Mouse (Mus musculus): Measurements from ENCODE around the gene Gimap7. TPM values are rescaled to one million over a fixed set of nuclear protein-coding genes. Genes with fewer than 3 reads are reported as not detected.

Gimap7 gene
- polyA plus RNA-seq (2015; fragmentation: Nextera tagmentation; extraction: Ambion mirVana), result not detected in 2 replicates

DNA sequence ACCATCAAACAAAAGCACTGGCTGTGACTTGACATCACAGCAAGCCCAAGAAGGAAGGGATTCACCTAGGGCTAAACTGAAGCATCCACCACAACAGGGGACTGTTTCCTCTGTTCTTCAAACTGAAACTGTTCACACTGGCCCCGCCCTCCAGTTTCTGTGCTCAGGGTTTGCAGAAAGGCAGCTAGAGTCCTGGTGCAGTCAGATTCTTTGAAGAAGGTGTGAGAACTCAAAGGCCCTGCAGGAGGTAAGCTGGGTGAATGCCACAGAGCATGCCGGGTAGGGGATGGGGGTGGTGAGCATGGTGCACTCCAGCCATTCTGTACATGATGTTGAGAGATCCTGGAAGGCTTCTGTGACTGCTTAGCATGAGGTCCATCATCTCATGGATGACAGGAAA lies at the start of gene Gimap7, which contains the start of gene Gm28053:
Gene Gimap7, plus strand, starts transcription at position 167 of the 400 bp plus-strand sequence.
Gene Gm28053, plus strand, starts transcription at position 153 of the 400 bp plus-strand sequence.

DNA sequence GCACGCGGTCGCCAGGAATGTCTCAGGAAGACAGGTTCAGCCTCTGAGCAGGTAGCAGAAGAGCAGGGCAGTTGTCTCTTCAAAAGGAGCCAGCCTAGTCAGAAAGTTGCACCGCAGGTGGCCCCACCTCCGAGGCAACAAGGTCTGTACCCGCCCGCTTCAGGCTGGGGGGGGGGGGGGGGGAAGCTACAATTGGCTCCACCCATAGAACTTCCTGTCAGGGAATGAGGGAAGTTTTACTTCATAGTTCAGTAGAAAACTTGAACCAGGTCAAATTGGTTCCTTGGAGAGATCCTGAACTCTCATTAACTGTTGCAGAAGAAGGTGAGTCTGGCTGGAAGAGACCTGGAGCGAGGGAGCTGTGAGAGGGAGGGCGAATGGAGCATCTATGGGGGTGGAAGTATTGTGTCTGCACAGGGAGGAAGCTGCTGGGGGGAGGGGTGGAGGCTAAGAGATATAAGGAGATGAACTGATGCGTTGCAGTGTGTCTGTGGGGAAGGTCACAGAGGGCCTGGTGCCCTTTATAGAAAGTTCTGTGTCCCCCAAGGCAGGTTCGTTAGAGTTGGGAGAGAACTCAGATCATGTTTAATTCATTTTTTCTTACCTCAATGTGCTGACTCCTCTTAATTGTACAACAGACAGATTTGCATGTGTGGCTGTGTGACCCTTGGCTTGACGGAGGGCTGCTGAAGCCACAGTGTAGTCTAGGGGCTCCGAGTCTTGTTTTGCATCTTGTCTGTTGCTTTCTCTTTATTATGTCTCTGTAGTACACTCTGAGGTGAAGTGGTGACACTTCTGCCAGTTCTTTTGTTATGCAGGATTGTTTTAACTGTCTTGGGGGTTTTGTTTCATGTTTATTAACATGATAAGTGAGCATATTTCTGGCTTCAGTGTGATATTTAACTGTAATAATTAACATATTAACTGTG lies 42.2 kb upstream of the Gimap7 start, which contains the start of gene Gimap9:
Gene Gimap9, plus strand, starts transcription at position 199 of the 929 bp plus-strand sequence.

DNA sequence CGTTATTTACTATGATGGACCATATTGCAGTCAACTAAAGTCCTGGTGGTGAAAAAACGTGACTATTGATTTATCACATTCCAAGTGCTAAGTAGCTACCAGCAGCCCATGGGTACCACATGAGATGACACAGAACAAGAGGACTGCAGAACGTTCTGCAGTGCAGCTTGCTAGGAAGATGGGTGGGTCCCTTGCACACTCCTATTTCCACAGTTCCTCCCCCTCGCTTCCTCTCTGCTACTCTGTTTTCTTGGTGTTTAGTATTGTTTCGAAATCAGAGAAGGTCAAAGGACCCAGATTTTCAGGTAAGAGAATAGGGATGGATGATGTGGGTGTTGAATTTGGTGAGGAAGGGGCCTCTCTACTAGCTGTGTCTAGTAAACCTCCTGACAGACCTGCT lies 34.1 kb upstream of the Gimap7 start, which contains the start of gene Gimap4:
Gene Gimap4, plus strand, starts transcription at position 231 of the 400 bp plus-strand sequence.

DNA sequence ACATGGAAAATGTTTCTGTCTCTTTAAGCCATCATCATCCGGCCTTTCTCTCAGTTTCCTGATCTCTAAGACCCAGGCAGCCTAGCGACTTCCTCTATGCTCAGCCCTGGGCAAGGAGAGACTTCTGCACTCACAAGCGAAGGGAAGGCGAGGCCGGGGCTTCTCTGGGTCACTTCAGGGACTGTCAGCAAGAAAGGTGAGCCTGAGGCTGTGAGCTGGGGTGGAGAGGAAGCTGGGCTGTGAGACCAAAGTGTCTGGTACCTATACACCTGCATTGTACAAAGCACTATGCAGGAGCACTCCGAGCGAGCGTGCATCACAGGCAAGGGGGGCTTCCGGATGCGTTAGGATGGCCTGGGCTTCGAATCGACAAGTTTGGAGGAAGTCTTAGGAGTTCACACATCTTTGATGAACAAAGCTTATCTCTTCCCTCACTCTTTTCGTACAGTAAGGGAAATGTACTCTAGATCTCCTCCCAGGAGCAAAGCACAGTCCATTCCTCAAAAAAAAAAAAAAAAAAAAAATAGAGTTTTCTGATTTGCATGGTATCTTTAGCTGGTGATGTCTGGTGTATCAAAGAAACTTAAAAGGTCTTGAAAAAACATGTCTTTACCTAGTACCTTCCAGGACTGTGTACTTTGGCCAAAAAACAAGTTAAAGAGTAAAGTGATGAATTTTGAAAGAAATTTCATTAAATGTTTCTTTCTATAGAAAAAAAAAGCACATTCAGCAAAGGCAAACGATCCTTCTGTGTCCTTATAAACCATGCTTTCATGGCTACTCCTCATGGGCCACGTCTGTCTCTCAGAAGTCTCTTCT lies 20.7 kb downstream of the Gimap7 start, which contains the start of gene Gimap1:
Gene Gimap1, plus strand, starts transcription at position 94 of the 819 bp plus-strand sequence.

DNA sequence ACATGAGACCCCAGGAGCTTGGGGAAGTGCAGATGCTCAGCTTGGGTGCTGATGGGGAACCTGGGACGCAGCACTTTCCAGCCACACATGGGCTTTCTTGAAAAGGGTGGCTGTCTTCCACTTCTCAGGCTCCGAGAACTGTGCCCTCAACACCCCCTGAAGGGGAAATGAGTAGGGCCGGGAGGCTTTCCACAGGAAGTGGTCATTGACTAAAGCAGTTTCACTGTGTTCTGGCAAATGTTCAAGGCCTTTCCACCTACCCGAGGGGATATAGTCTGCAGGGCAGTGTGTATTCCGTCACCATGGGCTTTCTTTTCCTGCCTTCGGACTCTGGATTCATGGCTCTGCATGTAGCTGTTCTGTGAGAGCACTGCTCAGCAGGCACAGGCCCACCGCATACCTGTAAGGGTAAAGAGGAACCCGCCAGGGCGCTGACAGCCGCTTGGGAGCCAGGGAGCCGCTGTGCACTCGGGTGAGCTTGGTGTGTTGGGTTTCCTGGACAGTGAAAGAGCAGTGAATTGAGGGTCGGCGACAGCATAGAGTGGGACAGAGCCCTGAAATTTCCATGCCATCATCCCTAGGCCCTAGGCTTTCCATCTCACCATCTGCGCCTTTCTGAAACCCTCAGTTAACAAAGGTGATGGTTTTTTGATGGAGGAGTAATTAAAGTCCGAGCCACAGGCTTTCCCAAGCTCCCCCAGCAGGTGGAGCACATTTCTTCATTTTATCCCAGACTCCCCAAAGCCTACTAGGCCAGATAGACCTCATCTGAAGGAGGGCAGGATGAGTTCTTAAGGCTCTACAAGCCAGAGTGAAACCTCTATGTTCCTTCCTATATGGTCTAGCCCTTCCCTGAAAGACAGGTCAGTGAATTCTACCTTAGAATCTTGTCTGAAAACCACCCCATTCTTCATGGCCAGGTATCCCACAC lies 27.8 kb downstream of the Gimap7 start, which contains the start of gene Gimap5:
Gene Gimap5, plus strand, starts transcription at position 239 of the 931 bp plus-strand sequence.

DNA sequence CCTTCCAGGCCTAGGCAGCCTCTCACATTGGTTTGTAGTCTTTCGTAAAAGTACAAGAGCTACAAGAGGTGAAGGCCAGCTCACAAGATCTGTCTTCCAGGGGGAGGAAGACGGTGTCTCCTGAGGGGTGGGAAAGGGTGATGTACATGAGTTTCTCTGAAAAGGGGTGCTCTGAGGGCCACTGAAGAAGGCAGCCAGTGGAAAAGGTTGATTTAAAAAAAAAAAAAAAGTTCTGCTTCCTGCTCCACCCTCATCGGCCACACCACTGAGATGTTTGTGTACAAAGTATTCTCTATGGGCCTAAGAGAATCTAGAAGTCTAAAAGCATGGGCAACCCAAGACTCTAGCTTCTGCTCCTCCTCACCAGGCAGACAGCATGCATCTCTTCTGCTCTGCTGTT lies 52.3 kb downstream of the Gimap7 start, which contains the start of gene Gimap3:
Gene Gimap3, minus strand, starts transcription at position 156 of the 400 bp plus-strand sequence.

Other genes with a start within 250 kb of the Gimap7 start
- gene Atp6v0e2, start 181.0 kb upstream of the Gimap7 start, polyA plus RNA-seq (2015; fragmentation: Nextera tagmentation; extraction: Ambion mirVana), result 42.7 and 44.7 TPM in 2 replicates
- gene Lrrc61, start 163.8 kb upstream of the Gimap7 start, polyA plus RNA-seq (2015; fragmentation: Nextera tagmentation; extraction: Ambion mirVana), result 4.8 and 5.3 TPM in 2 replicates
- gene Rarres2, start 145.8 kb upstream of the Gimap7 start, polyA plus RNA-seq (2015; fragmentation: Nextera tagmentation; extraction: Ambion mirVana), result 956 and 1,075 TPM in 2 replicates
- not detected in 2 replicates for gene Gm45021, start 129.0 kb upstream of the Gimap7 start, polyA plus RNA-seq (2015; fragmentation: Nextera tagmentation; extraction: Ambion mirVana)
- 36.6 and 40.8 TPM in 2 replicates for gene Repin1, start 124.7 kb upstream of the Gimap7 start, polyA plus RNA-seq (2015; fragmentation: Nextera tagmentation; extraction: Ambion mirVana)
- 1.4 TPM in 1 of 2 replicates, not detected in the other for gene Gm44965, start 124.7 kb upstream of the Gimap7 start, polyA plus RNA-seq (2015; fragmentation: Nextera tagmentation; extraction: Ambion mirVana)
- 4.7 and 5.6 TPM in 2 replicates for gene Zfp775, start 116.6 kb upstream of the Gimap7 start, polyA plus RNA-seq (2015; fragmentation: Nextera tagmentation; extraction: Ambion mirVana)
- gene AI854703, start 91.9 kb upstream of the Gimap7 start, polyA plus RNA-seq (2015; fragmentation: Nextera tagmentation; extraction: Ambion mirVana), result 1.7 and 2.3 TPM in 2 replicates
- 0.48 and 0.73 TPM in 2 replicates for gene Gimap8, start 71.4 kb upstream of the Gimap7 start, polyA plus RNA-seq (2015; fragmentation: Nextera tagmentation; extraction: Ambion mirVana)
- gene Gimap9, start 42.5 kb upstream of the Gimap7 start, polyA plus RNA-seq (2015; fragmentation: Nextera tagmentation; extraction: Ambion mirVana), result 3.7 and 3.9 TPM in 2 replicates
- 5.5 and 5.9 TPM in 2 replicates for gene Gimap4, start 34.1 kb upstream of the Gimap7 start, polyA plus RNA-seq (2015; fragmentation: Nextera tagmentation; extraction: Ambion mirVana)
- 10.7 and 11.1 TPM in 2 replicates for gene Gimap6, start 10.4 kb upstream of the Gimap7 start, polyA plus RNA-seq (2015; fragmentation: Nextera tagmentation; extraction: Ambion mirVana)
- 0.47 and 0.62 TPM in 2 replicates for gene Gm28053, start within 50 bp of the Gimap7 start, polyA plus RNA-seq (2015; fragmentation: Nextera tagmentation; extraction: Ambion mirVana)
- gene Gimap1, start 20.4 kb downstream of the Gimap7 start, polyA plus RNA-seq (2015; fragmentation: Nextera tagmentation; extraction: Ambion mirVana), result 4.1 and 5.8 TPM in 2 replicates
- 3.7 and 5.1 TPM in 2 replicates for gene Gimap5, start 27.6 kb downstream of the Gimap7 start, polyA plus RNA-seq (2015; fragmentation: Nextera tagmentation; extraction: Ambion mirVana)
- 0.10 TPM in 1 of 2 replicates, not detected in the other for gene Gimap3, start 52.2 kb downstream of the Gimap7 start, polyA plus RNA-seq (2015; fragmentation: Nextera tagmentation; extraction: Ambion mirVana)
- gene Tmem176a, start 122.3 kb downstream of the Gimap7 start, polyA plus RNA-seq (2015; fragmentation: Nextera tagmentation; extraction: Ambion mirVana), result 108 and 134 TPM in 2 replicates
- gene Tmem176b, start 122.9 kb downstream of the Gimap7 start, polyA plus RNA-seq (2015; fragmentation: Nextera tagmentation; extraction: Ambion mirVana), result 257 and 312 TPM in 2 replicates
- gene Aoc1, start 154.3 kb downstream of the Gimap7 start, polyA plus RNA-seq (2015; fragmentation: Nextera tagmentation; extraction: Ambion mirVana), result 0.33 and 0.47 TPM in 2 replicates
- gene 1600015I10Rik, start 211.3 kb downstream of the Gimap7 start, polyA plus RNA-seq (2015; fragmentation: Nextera tagmentation; extraction: Ambion mirVana), result not detected in 2 replicates

Data from urinary bladder, postnatal 0 days (tissue).